Mouse (Mus musculus): ENCODE results near the gene Rps17. TPM values are rescaled to one million over a fixed set of nuclear protein-coding genes. Genes with fewer than 3 reads are reported as not detected.

Rps17 gene
- polyA plus RNA-seq, 1 experiment = 697 TPM

- Histone ChIP-seq H3K27ac (ENCODE audit: control insufficient read depth, insufficient read depth, low read depth, low read length) (no peak overlapping the region), H3K27me3 (ENCODE audit: control insufficient read depth, insufficient read depth, low read length) (no peaks in the 10 kb centered on the region), H3K4me3 (ENCODE audit: control insufficient read depth, low read depth, low read length) (no peak overlapping the region), H3K4me1 (ENCODE audit: control insufficient read depth, insufficient read depth, low read length) (no peaks in the 10 kb centered on the region), H3K36me3 (ENCODE audit: control insufficient read depth, insufficient read depth, low read length) (no peaks in the 10 kb centered on the region; the same call in 1 of the 2 replicates)
- TF ChIP-seq POLR2A (IDR thresholded peaks at IDR 0.05; ENCODE audit: control insufficient read depth, low read depth, low read length) (no peak), CTCF (IDR thresholded peaks at IDR 0.05; ENCODE audit: control insufficient read depth, insufficient read depth, insufficient replicate concordance, low read depth, low read length) (no peak)
Measured at GRCm38 (mm10) chr7:81331851-81332250, 13.2 kb downstream of the Rps17 start.

DNA sequence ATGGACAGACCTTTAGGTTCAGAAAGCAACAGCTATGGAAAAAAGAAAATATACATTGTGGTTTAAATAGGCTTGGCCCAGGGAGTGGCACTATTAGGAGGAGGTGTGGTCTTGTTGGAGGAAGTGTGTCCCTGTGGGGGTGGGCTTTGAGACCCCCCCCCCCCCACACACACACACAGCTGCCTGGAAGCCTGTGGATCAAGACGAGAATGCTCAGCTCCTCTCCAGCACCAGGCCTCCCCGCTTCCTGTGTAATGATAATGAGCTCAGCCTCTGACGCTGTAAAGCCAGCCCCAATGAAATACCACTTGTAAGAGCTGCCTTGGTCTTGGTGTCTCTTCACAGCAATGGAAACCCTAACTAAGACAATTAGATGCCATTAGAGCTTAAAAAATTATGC lies 14.3 kb downstream of the Rps17 start:
- no peaks in the 10 kb centered on the region for H3K4me1 ChIP-seq (ENCODE audit: control insufficient read depth, insufficient read depth, low read length)
- no peak overlapping the region for H3K4me3 ChIP-seq (ENCODE audit: control insufficient read depth, low read depth, low read length)
- H3K27me3 ChIP-seq (ENCODE audit: control insufficient read depth, insufficient read depth, low read length) = no peaks in the 10 kb centered on the region
- no peak overlapping the region for H3K27ac ChIP-seq (ENCODE audit: control insufficient read depth, insufficient read depth, low read depth, low read length)
- no peaks in the 10 kb centered on the region; the same call in none of the 2 replicates for H3K36me3 ChIP-seq (ENCODE audit: control insufficient read depth, insufficient read depth, low read length)
- TF ChIP-seq POLR2A (IDR thresholded peaks at IDR 0.05; ENCODE audit: control insufficient read depth, low read depth, low read length) (no peak), CTCF (IDR thresholded peaks at IDR 0.05; ENCODE audit: control insufficient read depth, insufficient read depth, insufficient replicate concordance, low read depth, low read length) (no peak)

DNA sequence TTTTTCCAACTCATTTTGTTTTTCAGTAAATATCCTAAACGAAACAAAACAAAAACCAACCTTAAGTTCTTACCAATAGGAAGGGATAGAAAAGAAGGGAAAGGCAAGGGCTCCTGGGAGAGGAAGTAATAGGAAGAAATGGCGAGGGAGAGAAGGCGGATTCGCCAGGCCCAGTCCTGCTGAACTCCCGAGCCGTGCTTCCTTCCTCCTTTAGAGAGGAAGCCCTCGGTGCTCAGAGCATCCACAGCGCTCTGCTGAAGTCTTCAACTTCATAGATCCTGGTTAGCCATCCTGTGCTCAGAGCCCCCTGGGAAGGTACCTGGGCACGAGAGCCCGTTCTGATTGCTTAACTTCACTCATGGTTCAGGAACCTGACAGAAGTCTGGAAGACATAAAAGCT lies 17.4 kb downstream of the Rps17 start:
- TF ChIP-seq POLR2A (IDR thresholded peaks at IDR 0.05; ENCODE audit: control insufficient read depth, low read depth, low read length) (no peak), CTCF (IDR thresholded peaks at IDR 0.05; ENCODE audit: control insufficient read depth, insufficient read depth, insufficient replicate concordance, low read depth, low read length) (no peak)
- Histone ChIP-seq H3K36me3 (ENCODE audit: control insufficient read depth, insufficient read depth, low read length) (peaks cover 2% of the 10 kb centered on the region; the same call in 1 of the 2 replicates), H3K27ac (ENCODE audit: control insufficient read depth, insufficient read depth, low read depth, low read length) (no peak overlapping the region), H3K27me3 (ENCODE audit: control insufficient read depth, insufficient read depth, low read length) (no peaks in the 10 kb centered on the region), H3K4me1 (ENCODE audit: control insufficient read depth, insufficient read depth, low read length) (no peaks in the 10 kb centered on the region), H3K4me3 (ENCODE audit: control insufficient read depth, low read depth, low read length) (no peak overlapping the region)

DNA sequence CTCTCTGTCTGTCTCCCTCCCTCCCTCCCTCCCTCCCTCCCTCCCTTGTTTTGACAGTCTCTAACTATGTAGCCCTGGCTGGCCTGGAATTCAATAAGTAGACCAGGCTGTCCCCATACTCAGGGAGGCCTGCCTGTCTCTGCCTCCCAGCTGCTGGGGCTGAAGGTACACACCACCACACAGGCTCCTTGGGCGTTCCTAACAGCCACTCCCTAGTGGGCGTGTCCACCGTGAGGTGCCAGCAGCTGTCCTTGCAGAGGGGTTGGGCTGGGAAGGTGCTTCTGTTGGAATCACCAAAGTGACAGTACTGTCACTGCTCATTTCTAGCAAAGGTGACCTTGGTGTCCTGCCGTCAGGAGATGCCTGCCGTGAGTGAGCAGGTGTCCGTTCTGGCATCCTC lies 18.2 kb downstream of the Rps17 start:
- H3K4me1 ChIP-seq (ENCODE audit: control insufficient read depth, insufficient read depth, low read length) = no peaks in the 10 kb centered on the region
- H3K36me3 ChIP-seq (ENCODE audit: control insufficient read depth, insufficient read depth, low read length) = peaks cover 2% of the 10 kb centered on the region; the same call in 1 of the 2 replicates
- H3K27ac ChIP-seq (ENCODE audit: control insufficient read depth, insufficient read depth, low read depth, low read length) = no peak overlapping the region
- H3K27me3 ChIP-seq (ENCODE audit: control insufficient read depth, insufficient read depth, low read length) = no peaks in the 10 kb centered on the region
- H3K4me3 ChIP-seq (ENCODE audit: control insufficient read depth, low read depth, low read length) = no peak overlapping the region
- no peak for TF ChIP-seq POLR2A (IDR thresholded peaks at IDR 0.05; ENCODE audit: control insufficient read depth, low read depth, low read length)
- no peak for TF ChIP-seq CTCF (IDR thresholded peaks at IDR 0.05; ENCODE audit: control insufficient read depth, insufficient read depth, insufficient replicate concordance, low read depth, low read length)

DNA sequence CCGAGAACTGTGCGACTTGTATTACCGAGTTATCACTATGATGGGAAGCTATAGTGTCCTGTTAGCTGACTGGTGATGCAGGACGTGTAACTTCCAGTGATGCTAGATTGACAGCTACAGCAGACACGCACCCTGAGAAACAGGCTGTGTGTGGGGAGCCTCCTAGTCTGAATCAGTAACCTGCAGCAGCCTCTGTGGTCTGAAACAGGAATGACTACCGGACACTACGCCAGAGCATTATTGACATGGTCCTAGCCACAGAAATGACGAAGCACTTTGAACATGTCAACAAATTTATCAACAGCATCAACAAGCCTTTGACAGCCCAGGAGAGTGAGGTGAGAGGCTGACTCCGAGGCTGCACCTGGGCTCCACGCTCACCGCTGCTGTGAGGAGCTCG lies 19.0 kb downstream of the Rps17 start:
- H3K27me3 ChIP-seq (ENCODE audit: control insufficient read depth, insufficient read depth, low read length) = no peaks in the 10 kb centered on the region
- peaks cover 2% of the 10 kb centered on the region; the same call in 1 of the 2 replicates for H3K36me3 ChIP-seq (ENCODE audit: control insufficient read depth, insufficient read depth, low read length)
- TF ChIP-seq POLR2A (IDR thresholded peaks at IDR 0.05; ENCODE audit: control insufficient read depth, low read depth, low read length) (no peak), CTCF (IDR thresholded peaks at IDR 0.05; ENCODE audit: control insufficient read depth, insufficient read depth, insufficient replicate concordance, low read depth, low read length) (no peak)

GRCm38 (mm10) chr7:81321776-81322175 lies 23.3 kb downstream of the Rps17 start:
- H3K4me1 ChIP-seq (ENCODE audit: control insufficient read depth, insufficient read depth, low read length) = no peaks in the 10 kb centered on the region
- no peak overlapping the region for H3K4me3 ChIP-seq (ENCODE audit: control insufficient read depth, low read depth, low read length)
- TF ChIP-seq CTCF (IDR thresholded peaks at IDR 0.05; ENCODE audit: control insufficient read depth, insufficient read depth, insufficient replicate concordance, low read depth, low read length) (no peak), POLR2A (IDR thresholded peaks at IDR 0.05; ENCODE audit: control insufficient read depth, low read depth, low read length) (no peak)
- no peak overlapping the region for H3K27ac ChIP-seq (ENCODE audit: control insufficient read depth, insufficient read depth, low read depth, low read length)
- peaks cover 2% of the 10 kb centered on the region; the same call in 1 of the 2 replicates for H3K36me3 ChIP-seq (ENCODE audit: control insufficient read depth, insufficient read depth, low read length)
- no peaks in the 10 kb centered on the region for H3K27me3 ChIP-seq (ENCODE audit: control insufficient read depth, insufficient read depth, low read length)

More for the DNA sequence above, 19.0 kb downstream of the Rps17 start:
- Histone ChIP-seq H3K27ac (ENCODE audit: control insufficient read depth, insufficient read depth, low read depth, low read length) (no peak overlapping the region), H3K4me1 (ENCODE audit: control insufficient read depth, insufficient read depth, low read length) (no peaks in the 10 kb centered on the region), H3K4me3 (ENCODE audit: control insufficient read depth, low read depth, low read length) (no peak overlapping the region)

DNA sequence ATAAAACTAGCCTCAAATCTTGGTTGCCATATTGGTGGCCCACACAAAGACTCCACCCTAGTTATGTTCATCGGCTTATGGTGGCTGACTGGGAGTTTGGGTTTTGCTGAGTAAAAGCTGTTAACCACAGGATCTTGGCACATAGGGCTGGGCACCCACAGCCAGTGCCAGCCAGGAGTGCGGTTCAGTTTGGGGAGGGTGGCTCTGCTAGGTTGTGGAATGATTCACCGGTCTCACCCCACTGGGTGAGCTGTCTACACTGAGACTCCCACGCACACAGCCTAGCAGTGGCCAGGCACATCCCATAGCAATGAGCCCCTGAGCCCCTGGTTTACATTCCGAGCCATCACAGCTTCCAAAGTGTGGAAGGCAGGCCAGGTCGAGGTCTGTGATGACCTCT lies 25.3 kb downstream of the Rps17 start:
- Histone ChIP-seq H3K36me3 (ENCODE audit: control insufficient read depth, insufficient read depth, low read length) (no peaks in the 10 kb centered on the region; the same call in 1 of the 2 replicates), H3K4me1 (ENCODE audit: control insufficient read depth, insufficient read depth, low read length) (no peaks in the 10 kb centered on the region), H3K4me3 (ENCODE audit: control insufficient read depth, low read depth, low read length) (no peak overlapping the region), H3K27ac (ENCODE audit: control insufficient read depth, insufficient read depth, low read depth, low read length) (no peak overlapping the region), H3K27me3 (ENCODE audit: control insufficient read depth, insufficient read depth, low read length) (no peaks in the 10 kb centered on the region)
- no peak for TF ChIP-seq POLR2A (IDR thresholded peaks at IDR 0.05; ENCODE audit: control insufficient read depth, low read depth, low read length)
- TF ChIP-seq CTCF (IDR thresholded peaks at IDR 0.05; ENCODE audit: control insufficient read depth, insufficient read depth, insufficient replicate concordance, low read depth, low read length) = no peak

DNA sequence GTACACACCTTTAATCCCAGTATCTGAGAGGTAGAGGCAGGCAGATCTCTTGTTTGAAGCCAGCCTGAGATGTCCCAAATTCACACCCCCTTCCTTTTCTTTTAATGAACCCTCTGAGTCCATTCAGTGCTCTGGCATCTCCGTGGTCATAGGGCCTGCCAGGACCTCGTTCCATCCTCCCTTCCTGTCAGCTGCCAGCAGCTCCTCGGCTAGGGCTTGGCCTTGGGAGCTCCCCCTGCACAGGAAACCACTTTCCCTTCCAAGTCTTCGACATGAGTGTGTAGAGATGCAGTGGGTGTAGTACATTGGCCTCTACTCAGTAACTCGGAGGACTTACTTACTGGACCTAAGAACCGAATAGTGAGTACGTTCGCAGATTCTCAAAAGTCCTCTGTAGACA lies 29.5 kb downstream of the Rps17 start:
- no peak overlapping the region for H3K27ac ChIP-seq (ENCODE audit: control insufficient read depth, insufficient read depth, low read depth, low read length)
- TF ChIP-seq POLR2A (IDR thresholded peaks at IDR 0.05; ENCODE audit: control insufficient read depth, low read depth, low read length) (no peak), CTCF (IDR thresholded peaks at IDR 0.05; ENCODE audit: control insufficient read depth, insufficient read depth, insufficient replicate concordance, low read depth, low read length) (no peak)
- no peaks in the 10 kb centered on the region for H3K27me3 ChIP-seq (ENCODE audit: control insufficient read depth, insufficient read depth, low read length)
- H3K4me1 ChIP-seq (ENCODE audit: control insufficient read depth, insufficient read depth, low read length) = no peaks in the 10 kb centered on the region
- no peaks in the 10 kb centered on the region; the same call in none of the 2 replicates for H3K36me3 ChIP-seq (ENCODE audit: control insufficient read depth, insufficient read depth, low read length)
- no peak overlapping the region for H3K4me3 ChIP-seq (ENCODE audit: control insufficient read depth, low read depth, low read length)

Data from testis, adult 2 months (tissue).